9 mouse cellular contexts compared by ENCODE assay signal in the genomic region with DNA sequence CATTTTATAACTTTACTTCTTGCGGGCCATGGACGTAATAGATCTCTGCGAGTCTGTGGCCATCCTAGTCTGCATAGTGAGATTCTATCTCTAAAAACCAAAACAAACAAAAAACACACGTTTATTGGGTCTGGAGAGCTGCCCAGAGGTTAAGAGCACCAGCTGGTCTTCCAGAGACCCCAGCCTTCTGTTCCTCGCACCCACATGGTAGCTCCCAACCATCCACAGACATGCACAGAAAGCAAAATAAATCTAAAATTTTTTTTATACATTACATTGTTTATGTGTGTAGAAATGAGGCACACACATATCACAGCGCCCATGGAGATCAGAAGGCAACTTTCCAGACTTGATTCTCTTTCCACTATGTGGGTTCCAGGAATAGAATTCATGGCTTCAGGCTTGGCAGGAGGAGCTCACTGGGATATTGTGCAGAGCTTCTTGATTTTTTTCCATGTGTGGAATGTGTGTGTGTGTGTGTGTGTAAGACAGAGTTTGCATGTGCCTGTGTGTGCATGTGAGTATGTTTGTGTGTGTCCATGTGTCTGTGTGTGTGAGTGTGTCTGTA. TPM values are rescaled to one million over a fixed set of nuclear protein-coding genes. Genes with fewer than 3 reads are reported as not detected.
DNase-seq lines count a peak whose midpoint lies in the region; ATAC-seq and TF ChIP-seq lines count a peak whose summit lies in the region.
"Had no signal": no experiment of that assay in that cellular context is flagged by ENCODE, and none has a peak within 500 bp of the region (broad histone marks: within the 10 kb centered on the region; RNA-seq: fewer than 3 reads in every experiment).

No protein-coding gene starts in this region.

- H3K9ac ChIP-seq in kidney, embryonic 16.5 days (replicated peaks; ENCODE audit: low read length): no peak overlapping the region; the same call in 1 of the 2 replicates
- H3K9ac ChIP-seq in embryonic facial prominence, embryonic 15.5 days: no peak overlapping the region
- no peak overlapping the region for H3K9ac ChIP-seq in intestine, postnatal 0 days (ENCODE audit: low read depth, low read length)
- H3K9ac ChIP-seq in neural tube, embryonic 13.5 days: peak overlapping the region; percentile 89

- 52% methylated on average over 6 of the region's 6 CpGs for WGBS in kidney, embryonic 16.5 days
- WGBS in embryonic facial prominence, embryonic 15.5 days: 53% methylated on average over 6 of the region's 6 CpGs
- WGBS in intestine, postnatal 0 days: 63% methylated on average over 6 of the region's 6 CpGs
- WGBS in neural tube, embryonic 13.5 days: 61% methylated on average over 6 of the region's 6 CpGs

- no peak for ATAC-seq in kidney, embryonic 16.5 days (ENCODE audit: low FRiP score, low TSS enrichment)
- ATAC-seq in embryonic facial prominence, embryonic 15.5 days (ENCODE audit: insufficient number of reproducible peaks, low FRiP score, low TSS enrichment, low read depth): no peak
- no peak for ATAC-seq in intestine, postnatal 0 days
- ATAC-seq in neural tube, embryonic 13.5 days (ENCODE audit: low read depth): no peak

- H3K36me3 ChIP-seq in kidney, embryonic 16.5 days (ENCODE audit: insufficient read depth, low read length): no peaks in the 10 kb centered on the region
- H3K36me3 ChIP-seq in embryonic facial prominence, embryonic 15.5 days: no peaks in the 10 kb centered on the region
- H3K36me3 ChIP-seq in intestine, postnatal 0 days (ENCODE audit: control insufficient read depth, insufficient read depth): no peaks in the 10 kb centered on the region
- no peaks in the 10 kb centered on the region for H3K36me3 ChIP-seq in neural tube, embryonic 13.5 days

- H3K4me1 ChIP-seq in kidney, embryonic 16.5 days (ENCODE audit: insufficient read depth, low read length): peaks cover 36% of the 10 kb centered on the region
- peaks cover 43% of the 10 kb centered on the region for H3K4me1 ChIP-seq in embryonic facial prominence, embryonic 15.5 days
- 0 out of 2 replicates have a peak, but pooled peaks cover 6% of the 10 kb centered on the region for H3K4me1 ChIP-seq in intestine, postnatal 0 days (replicated peaks; ENCODE audit: control insufficient read depth, insufficient read depth, low read length)
- H3K4me1 ChIP-seq in neural tube, embryonic 13.5 days (replicated peaks): peaks cover 48% of the 10 kb centered on the region

- peaks cover 38% of the 10 kb centered on the region for H3K27me3 ChIP-seq in kidney, embryonic 16.5 days (ENCODE audit: insufficient read depth, low read length)
- peaks cover 37% of the 10 kb centered on the region for H3K27me3 ChIP-seq in embryonic facial prominence, embryonic 15.5 days
- H3K27me3 ChIP-seq in intestine, postnatal 0 days (replicated peaks; ENCODE audit: control insufficient read depth, insufficient read depth, low read length): peaks cover 22% of the 10 kb centered on the region
- H3K27me3 ChIP-seq in neural tube, embryonic 13.5 days: peaks cover 48% of the 10 kb centered on the region

- no peaks in the 10 kb centered on the region for H3K9me3 ChIP-seq in kidney, embryonic 16.5 days (ENCODE audit: low read length)
- no peaks in the 10 kb centered on the region for H3K9me3 ChIP-seq in embryonic facial prominence, embryonic 15.5 days (replicated peaks)
- H3K9me3 ChIP-seq in intestine, postnatal 0 days (ENCODE audit: control insufficient read depth): no peaks in the 10 kb centered on the region
- no peaks in the 10 kb centered on the region for H3K9me3 ChIP-seq in neural tube, embryonic 13.5 days

- H3K4me2 ChIP-seq in kidney, embryonic 16.5 days (replicated peaks; ENCODE audit: low read depth, low read length): peak overlapping the region; percentile 98
- H3K4me2 ChIP-seq in embryonic facial prominence, embryonic 15.5 days (replicated peaks): peak overlapping the region; percentile 98
- H3K4me2 ChIP-seq in intestine, postnatal 0 days (replicated peaks; ENCODE audit: low read depth): peak overlapping the region; percentile 97
- H3K4me2 ChIP-seq in neural tube, embryonic 13.5 days: peak overlapping the region; percentile 92

- no peak for TF ChIP-seq CTCF in intestine, postnatal 0 days (IDR thresholded peaks at IDR 0.05; ENCODE audit: low read depth)

- no peak for DNase-seq in kidney, postnatal 25 days
- no peak for DNase-seq in left cerebral cortex, adult 18-20 months (ENCODE audit: low spot score in 2 of 2)
- DNase-seq in right cerebral cortex, adult 2 months (ENCODE audit: low spot score in 2 of 2): no peak
- DNase-seq in urinary bladder, postnatal 4 days (ENCODE audit: low spot score in 2 of 2): no peak

- no peak overlapping the region for H3K27ac ChIP-seq in kidney, embryonic 16.5 days (ENCODE audit: low read length)
- H3K27ac ChIP-seq in embryonic facial prominence, embryonic 15.5 days (replicated peaks): no peak overlapping the region; the same call in 1 of the 2 replicates
- no peak overlapping the region for H3K27ac ChIP-seq in intestine, postnatal 0 days (ENCODE audit: low read depth, low read length)
- peak overlapping the region; percentile 92 for H3K27ac ChIP-seq in neural tube, embryonic 13.5 days (replicated peaks)

- peak overlapping the region; percentile 54; the same call in 1 of the 2 replicates for H3K4me3 ChIP-seq in kidney, embryonic 16.5 days (ENCODE audit: low read length)
- H3K4me3 ChIP-seq in embryonic facial prominence, embryonic 15.5 days (replicated peaks): peak overlapping the region; percentile 52
- 0 out of 2 replicates have a peak overlapping the region, but pooled peaks have one; percentile 54 for H3K4me3 ChIP-seq in intestine, postnatal 0 days (ENCODE audit: low read depth, low read length)
- peak overlapping the region; percentile 84 for H3K4me3 ChIP-seq in neural tube, embryonic 13.5 days

RNA-seq across cellular contexts. Expression of gene Unc13a, which starts 0.7 kb away (rescaled TPM):
- polyA plus RNA-seq in kidney, embryonic 16.5 days (2015; fragmentation: Nextera tagmentation; extraction: Ambion mirVana): 0.55 and 0.94 TPM in 2 replicates
- 1.2 and 2.0 TPM in 2 replicates for polyA plus RNA-seq in embryonic facial prominence, embryonic 15.5 days (2015; fragmentation: Nextera tagmentation; extraction: Ambion mirVana)
- 0.60 and 0.72 TPM in 2 replicates for polyA plus RNA-seq in intestine, postnatal 0 days (2015; fragmentation: Nextera tagmentation; extraction: Ambion mirVana)
- polyA plus RNA-seq in neural tube, embryonic 13.5 days (2015; fragmentation: Nextera tagmentation; extraction: Ambion mirVana): 16.6 and 17.7 TPM in 2 replicates
- 100 to 1,000 TPM; 267 to 296 TPM for total RNA-seq in left cerebral cortex, adult 18-20 months (2021)

RNA-seq across cellular contexts. Expression of gene Jak3, which starts 3.8 kb away (rescaled TPM):
- polyA plus RNA-seq in kidney, embryonic 16.5 days (2015; fragmentation: Nextera tagmentation; extraction: Ambion mirVana): 6.6 and 7.5 TPM in 2 replicates
- 5.3 and 6.3 TPM in 2 replicates for polyA plus RNA-seq in embryonic facial prominence, embryonic 15.5 days (2015; fragmentation: Nextera tagmentation; extraction: Ambion mirVana)
- 5.7 and 6.8 TPM in 2 replicates for polyA plus RNA-seq in intestine, postnatal 0 days (2015; fragmentation: Nextera tagmentation; extraction: Ambion mirVana)
- 3.9 and 4.0 TPM in 2 replicates for polyA plus RNA-seq in neural tube, embryonic 13.5 days (2015; fragmentation: Nextera tagmentation; extraction: Ambion mirVana)
- 1 to 10 TPM; 4.8 to 5.0 TPM for total RNA-seq in left cerebral cortex, adult 18-20 months (2021)

RNA-seq across cellular contexts. Expression of gene Insl3, which starts 16.8 kb away (rescaled TPM):
- 1.3 and 7.7 TPM in 2 replicates for polyA plus RNA-seq in kidney, embryonic 16.5 days (2015; fragmentation: Nextera tagmentation; extraction: Ambion mirVana)
- polyA plus RNA-seq in embryonic facial prominence, embryonic 15.5 days (2015; fragmentation: Nextera tagmentation; extraction: Ambion mirVana): 1.1 TPM in 2 replicates
- 2.5 and 3.0 TPM in 2 replicates for polyA plus RNA-seq in intestine, postnatal 0 days (2015; fragmentation: Nextera tagmentation; extraction: Ambion mirVana)
- 0.46 and 1.0 TPM in 2 replicates for polyA plus RNA-seq in neural tube, embryonic 13.5 days (2015; fragmentation: Nextera tagmentation; extraction: Ambion mirVana)
- under 1 TPM in 1 of 2 experiments, not detected in 1; 0.63 TPM for total RNA-seq in left cerebral cortex, adult 18-20 months (2021)
- total RNA-seq: monocyte, adult 5-6 weeks had no signal

RNA-seq across cellular contexts. Expression of gene B3gnt3, which starts 29.3 kb away (rescaled TPM):
- polyA plus RNA-seq in kidney, embryonic 16.5 days (2015; fragmentation: Nextera tagmentation; extraction: Ambion mirVana): 3.3 and 4.2 TPM in 2 replicates
- polyA plus RNA-seq in embryonic facial prominence, embryonic 15.5 days (2015; fragmentation: Nextera tagmentation; extraction: Ambion mirVana): 1.1 and 1.4 TPM in 2 replicates
- polyA plus RNA-seq in intestine, postnatal 0 days (2015; fragmentation: Nextera tagmentation; extraction: Ambion mirVana): 30.5 and 33.5 TPM in 2 replicates
- polyA plus RNA-seq in neural tube, embryonic 13.5 days (2015; fragmentation: Nextera tagmentation; extraction: Ambion mirVana): 0.42 and 0.59 TPM in 2 replicates
- 1 to 10 TPM in 1 of 2 experiments, under 1 TPM in 1; 0.82 to 1.1 TPM for total RNA-seq in left cerebral cortex, adult 18-20 months (2021)
- total RNA-seq: monocyte, adult 5-6 weeks had no signal

RNA-seq across cellular contexts. Expression of gene Fcho1, which starts 53.3 kb away (rescaled TPM):
- 8.6 and 8.7 TPM in 2 replicates for polyA plus RNA-seq in kidney, embryonic 16.5 days (2015; fragmentation: Nextera tagmentation; extraction: Ambion mirVana)
- 8.1 and 9.8 TPM in 2 replicates for polyA plus RNA-seq in embryonic facial prominence, embryonic 15.5 days (2015; fragmentation: Nextera tagmentation; extraction: Ambion mirVana)
- polyA plus RNA-seq in intestine, postnatal 0 days (2015; fragmentation: Nextera tagmentation; extraction: Ambion mirVana): 2.2 and 2.5 TPM in 2 replicates
- polyA plus RNA-seq in neural tube, embryonic 13.5 days (2015; fragmentation: Nextera tagmentation; extraction: Ambion mirVana): 54.2 and 55.0 TPM in 2 replicates
- 100 to 1,000 TPM; 155 to 167 TPM for total RNA-seq in left cerebral cortex, adult 18-20 months (2021)
